8 mouse cellular contexts compared by ENCODE assay signal in the genomic region with DNA sequence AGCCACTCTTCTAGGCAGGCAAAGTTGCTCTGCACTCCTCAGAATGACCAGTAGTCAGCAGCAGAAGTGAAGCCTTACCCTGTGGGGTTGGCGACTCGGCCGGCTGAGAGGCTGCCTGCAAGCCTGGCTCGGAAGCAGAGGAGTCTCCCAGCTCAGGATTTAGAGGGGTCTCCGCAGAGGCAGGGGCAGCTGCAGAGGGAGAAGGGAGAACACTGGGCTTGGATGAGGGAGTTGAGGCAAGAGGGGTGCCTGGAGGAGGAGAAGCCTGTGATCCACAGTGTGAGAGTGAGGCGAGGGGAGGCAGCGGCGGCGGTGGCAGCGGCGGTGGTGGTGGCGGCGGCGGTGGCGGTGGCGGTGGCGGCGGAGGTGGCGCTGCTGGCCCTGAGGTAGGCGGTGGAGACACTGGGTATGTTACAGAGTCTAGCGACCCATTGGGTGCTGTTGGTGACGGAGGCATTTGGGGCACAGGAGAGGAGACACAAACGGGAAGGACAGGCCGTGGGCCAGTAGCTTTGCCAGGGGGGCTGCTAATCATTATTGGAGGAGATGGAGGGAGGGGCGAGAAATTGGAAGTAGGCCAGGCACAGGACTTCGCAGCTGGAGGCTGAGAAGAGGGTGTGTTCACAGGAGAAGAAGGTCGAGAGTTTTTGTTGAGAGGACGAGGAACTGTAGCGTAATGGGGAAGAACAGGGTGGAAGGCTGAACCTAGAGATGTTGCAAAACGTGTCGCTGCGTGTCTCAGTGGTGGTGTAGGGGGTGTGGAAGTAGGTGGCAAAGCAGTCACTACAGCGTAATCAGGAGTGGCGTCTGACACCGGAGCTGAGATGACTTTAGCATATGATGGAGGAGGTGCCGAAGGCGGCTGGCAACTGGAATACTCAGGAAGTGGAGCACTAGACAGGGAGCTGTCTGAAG.
DNase-seq lines count a peak whose midpoint lies in the region; ATAC-seq lines count a peak whose summit lies in the region.

No protein-coding gene starts in this region.

- no peaks in the 10 kb centered on the region for H3K9me3 ChIP-seq in neural tube, embryonic 11.5 days (ENCODE audit: control insufficient read depth, low read length)
- no peaks in the 10 kb centered on the region for H3K9me3 ChIP-seq in heart, embryonic 16.5 days (replicated peaks; ENCODE audit: control insufficient read depth, low read length)
- H3K9me3 ChIP-seq in limb, embryonic 11.5 days (ENCODE audit: control insufficient read depth, low read length): no peaks in the 10 kb centered on the region
- no peaks in the 10 kb centered on the region for H3K9me3 ChIP-seq in midbrain, embryonic 15.5 days

- H3K27me3 ChIP-seq in neural tube, embryonic 11.5 days (ENCODE audit: control insufficient read depth, insufficient read depth, low read length): no peaks in the 10 kb centered on the region
- no peaks in the 10 kb centered on the region for H3K27me3 ChIP-seq in heart, embryonic 16.5 days (ENCODE audit: control insufficient read depth, insufficient read depth, low read length)
- H3K27me3 ChIP-seq in limb, embryonic 11.5 days (ENCODE audit: control insufficient read depth, insufficient read depth, low read length): no peaks in the 10 kb centered on the region
- H3K27me3 ChIP-seq in midbrain, embryonic 15.5 days (replicated peaks): no peaks in the 10 kb centered on the region

- H3K4me2 ChIP-seq in neural tube, embryonic 11.5 days (ENCODE audit: low read depth): 0 out of 2 replicates have a peak overlapping the region, but pooled peaks have one; percentile 5
- H3K4me2 ChIP-seq in heart, embryonic 16.5 days (ENCODE audit: low read depth, low read length): peak overlapping the region; percentile 60
- H3K4me2 ChIP-seq in limb, embryonic 11.5 days (ENCODE audit: low read depth, severe bottlenecking): no peak overlapping the region; the same call in 1 of the 2 replicates
- H3K4me2 ChIP-seq in midbrain, embryonic 15.5 days: peak overlapping the region; percentile 13; the same call in 1 of the 2 replicates

- H3K9ac ChIP-seq in neural tube, embryonic 11.5 days (ENCODE audit: low read length): no peak overlapping the region
- peak overlapping the region; percentile 63; the same call in 1 of the 2 replicates for H3K9ac ChIP-seq in heart, embryonic 16.5 days (ENCODE audit: low read length)
- H3K9ac ChIP-seq in limb, embryonic 11.5 days (ENCODE audit: low read length): no peak overlapping the region
- no peak overlapping the region for H3K9ac ChIP-seq in midbrain, embryonic 15.5 days

- WGBS in neural tube, embryonic 11.5 days: 70% methylated on average over 35 of the region's 37 CpGs
- 51% methylated on average over 30 of the region's 37 CpGs for WGBS in heart, embryonic 16.5 days
- 60% methylated on average over 37 of the region's 37 CpGs for WGBS in limb, embryonic 11.5 days
- WGBS in midbrain, embryonic 15.5 days: 80% methylated on average over 31 of the region's 37 CpGs

- H3K4me3 ChIP-seq in neural tube, embryonic 11.5 days (ENCODE audit: low read depth, low read length): no peak overlapping the region
- H3K4me3 ChIP-seq in heart, embryonic 16.5 days (ENCODE audit: low read length): peak overlapping the region; percentile 44
- H3K4me3 ChIP-seq in limb, embryonic 11.5 days (ENCODE audit: low read depth, low read length): no peak overlapping the region
- H3K4me3 ChIP-seq in midbrain, embryonic 15.5 days: no peak overlapping the region

- DNase-seq in adrenal gland, postnatal 10 days: peak; percentile 20
- DNase-seq in adrenal gland, postnatal 4 days (ENCODE audit: low spot score in 2 of 2): no peak
- DNase-seq in neural tube, embryonic 11.5 days (ENCODE audit: low spot score): no peak
- no peak for DNase-seq in neural tube, embryonic 10.5 days (ENCODE audit: extremely low spot score, low spot score)
- peak; percentile 47 for DNase-seq in limb, embryonic 11.5 days (ENCODE audit: low spot score)
- peak; percentile 31 for DNase-seq in yolk sac, embryonic 10.5 days (ENCODE audit: low spot score)

- no peaks in the 10 kb centered on the region for H3K4me1 ChIP-seq in neural tube, embryonic 11.5 days (ENCODE audit: control insufficient read depth, insufficient read depth, low read length)
- no peaks in the 10 kb centered on the region; the same call in 1 of the 2 replicates for H3K4me1 ChIP-seq in heart, embryonic 16.5 days (ENCODE audit: control insufficient read depth, insufficient read depth, low read length)
- H3K4me1 ChIP-seq in limb, embryonic 11.5 days (ENCODE audit: control insufficient read depth, insufficient read depth, low read length): no peaks in the 10 kb centered on the region
- no peaks in the 10 kb centered on the region for H3K4me1 ChIP-seq in midbrain, embryonic 15.5 days

- H3K36me3 ChIP-seq in neural tube, embryonic 11.5 days (ENCODE audit: control insufficient read depth, insufficient read depth, low read length): peaks cover 5% of the 10 kb centered on the region; the same call in 1 of the 2 replicates
- H3K36me3 ChIP-seq in heart, embryonic 16.5 days (ENCODE audit: control insufficient read depth, insufficient read depth): peaks cover 5% of the 10 kb centered on the region
- peaks cover 4% of the 10 kb centered on the region; the same call in 1 of the 2 replicates for H3K36me3 ChIP-seq in limb, embryonic 11.5 days (ENCODE audit: control insufficient read depth, insufficient read depth, low read length)
- peaks cover 16% of the 10 kb centered on the region; the same call in 1 of the 2 replicates for H3K36me3 ChIP-seq in midbrain, embryonic 15.5 days (replicated peaks)

- ATAC-seq in neural tube, embryonic 11.5 days (ENCODE audit: insufficient read depth, low FRiP score, low TSS enrichment): no peak
- peak; percentile 66 for ATAC-seq in heart, embryonic 16.5 days (replicated peaks; ENCODE audit: extremely low read depth, insufficient read depth, low FRiP score)
- ATAC-seq in limb, embryonic 11.5 days (ENCODE audit: insufficient number of reproducible peaks, low FRiP score, low TSS enrichment, low read depth): no peak
- ATAC-seq in midbrain, embryonic 15.5 days (replicated peaks): 0 out of 2 replicates have a peak, but pooled peaks have one; percentile 52

- no peak overlapping the region for H3K27ac ChIP-seq in neural tube, embryonic 11.5 days (ENCODE audit: low read depth, low read length)
- peak overlapping the region; percentile 54; the same call in 1 of the 2 replicates for H3K27ac ChIP-seq in heart, embryonic 16.5 days (ENCODE audit: low read length)
- H3K27ac ChIP-seq in limb, embryonic 11.5 days (replicated peaks; ENCODE audit: low read depth, low read length): no peak overlapping the region
- H3K27ac ChIP-seq in midbrain, embryonic 15.5 days: no peak overlapping the region

Comparison
In these comparisons a context has a peak if more than half of its experiments do, and no peak if none do; other contexts are left out.
1. DNase-seq: peak in adrenal gland, postnatal 10 days (single experiment), limb, embryonic 11.5 days (single experiment) and yolk sac, embryonic 10.5 days (single experiment); none in adrenal gland, postnatal 4 days (0 of 2), neural tube, embryonic 11.5 days (single experiment) and neural tube, embryonic 10.5 days (single experiment).
2. ATAC-seq: peak in heart, embryonic 16.5 days (single experiment) and midbrain, embryonic 15.5 days (single experiment); none in neural tube, embryonic 11.5 days (single experiment) and limb, embryonic 11.5 days (single experiment).